Mouse (Mus musculus) adrenal gland, adult (tissue): ENCODE measurements at regions not wholly inside any gene's neighbourhood (a gene's known extent, or its start where the extent isn't known, plus 50 kb on each side); places are given as distances from the start of the nearest gene placed in this dataset.

Experiments used
- DNase-seq, 2 experiments: peaks; one replicate each; pipeline ENCODE4 v3.0.0; 2022 to 2023; ENCODE audit warnings: low spot score in 1 of 2; ENCODE audit not compliant: inconsistent age in 2 of 2

DNA sequence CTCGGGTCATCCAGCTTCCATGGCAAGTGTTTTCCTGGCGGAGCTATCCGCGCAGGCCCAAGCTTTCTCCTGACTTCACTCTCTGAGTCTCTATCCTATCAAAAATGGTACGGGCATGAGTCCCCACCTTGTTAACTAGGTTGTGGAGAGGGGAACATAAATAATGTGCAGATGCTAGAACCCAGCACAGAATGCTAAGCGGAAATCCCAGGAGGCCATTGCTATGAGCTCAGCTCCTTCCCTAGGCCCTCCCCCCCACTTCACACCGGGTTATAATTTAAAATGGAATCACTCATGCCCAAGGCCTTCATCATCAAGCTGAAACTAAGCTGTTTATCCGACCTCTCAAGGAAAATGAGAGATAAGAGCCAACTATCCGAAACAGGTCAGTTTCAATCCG is 60.4 kb upstream of the Cd83 start:
- DNase-seq: no peak

DNA sequence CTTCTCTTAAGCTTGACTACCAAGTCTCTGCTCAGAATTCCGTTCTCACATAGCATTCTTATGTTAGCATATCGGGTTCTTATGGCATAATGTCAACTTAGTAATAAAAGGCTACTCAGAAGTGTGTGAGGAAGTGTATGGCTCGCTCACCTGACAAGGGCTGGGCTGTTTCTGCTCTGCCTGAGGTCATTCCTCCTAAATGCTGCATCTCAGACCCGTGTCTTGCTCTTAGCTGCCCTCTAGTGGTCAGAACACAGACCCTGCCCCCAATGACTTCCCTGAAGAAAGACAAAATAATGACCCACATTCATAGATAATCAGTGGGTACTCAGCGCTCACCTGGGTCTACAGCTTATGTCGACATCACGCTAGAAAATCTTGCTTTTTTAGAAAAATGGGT is 58.9 kb upstream of the Cd83 start:
- DNase-seq: peak; percentile 40 to 86

DNA sequence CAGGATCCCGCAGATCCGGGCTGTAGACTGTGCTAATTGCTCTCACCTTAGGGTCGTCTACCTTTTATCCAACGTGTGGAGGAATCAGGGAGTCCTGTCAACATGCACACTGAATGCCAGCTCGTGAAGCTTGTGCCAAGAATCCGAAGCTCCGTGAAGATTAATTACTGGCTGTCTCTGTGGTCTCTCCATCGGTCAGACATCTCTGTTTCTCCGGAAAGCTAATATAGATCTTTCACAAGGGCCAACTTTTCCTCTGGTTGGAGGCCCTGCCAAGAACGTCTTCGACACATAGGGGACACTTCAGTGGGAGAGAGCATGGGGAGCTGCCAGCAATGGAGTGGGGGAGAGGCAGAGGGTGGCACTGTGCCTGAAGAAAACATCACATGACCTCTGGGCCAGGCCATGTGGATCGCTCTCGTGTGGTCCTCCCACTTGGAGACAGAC is 57.7 kb upstream of the Cd83 start:
- DNase-seq: peak in 1 of 2 experiments; percentile 36

DNA sequence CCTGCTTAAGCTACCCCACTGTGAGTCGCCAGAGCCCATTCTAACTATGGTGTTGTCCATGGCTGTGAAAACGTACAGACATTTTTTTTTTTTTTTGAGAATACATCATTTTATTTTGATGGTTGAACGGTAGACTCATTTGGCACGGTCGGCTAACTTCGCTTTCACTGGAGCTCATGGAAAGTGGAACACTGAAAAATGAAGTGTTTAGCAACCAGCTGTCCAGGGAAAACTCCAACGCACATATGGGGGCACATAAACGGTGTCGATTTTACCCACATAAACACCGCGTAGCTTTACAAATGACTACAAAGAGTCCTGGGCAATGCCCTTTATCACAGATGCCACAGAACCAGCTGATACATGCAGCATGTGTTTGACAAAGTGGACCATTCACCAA is 55.0 kb upstream of the Cd83 start:
- no peak for DNase-seq

DNA sequence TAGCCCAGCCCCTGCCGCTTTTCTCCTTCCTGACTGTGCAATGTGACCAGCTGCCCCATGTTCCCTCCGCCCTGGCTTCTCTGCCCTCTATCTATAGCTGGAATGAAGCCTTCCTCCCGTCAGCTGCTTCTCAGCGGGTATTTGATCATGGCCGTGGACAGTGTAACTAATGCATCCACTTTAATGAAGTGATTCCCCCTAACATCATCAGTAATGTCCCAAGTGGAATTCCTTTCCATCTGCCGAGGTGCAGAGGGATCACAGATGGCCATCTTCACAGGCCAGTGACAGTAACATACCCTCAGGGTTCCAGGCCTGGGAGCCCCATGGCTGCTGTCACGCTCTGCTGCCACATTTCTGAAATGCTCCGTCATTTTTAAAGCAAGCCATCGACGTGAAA is 51.5 kb upstream of the Cd83 start:
- DNase-seq: no peak

DNA sequence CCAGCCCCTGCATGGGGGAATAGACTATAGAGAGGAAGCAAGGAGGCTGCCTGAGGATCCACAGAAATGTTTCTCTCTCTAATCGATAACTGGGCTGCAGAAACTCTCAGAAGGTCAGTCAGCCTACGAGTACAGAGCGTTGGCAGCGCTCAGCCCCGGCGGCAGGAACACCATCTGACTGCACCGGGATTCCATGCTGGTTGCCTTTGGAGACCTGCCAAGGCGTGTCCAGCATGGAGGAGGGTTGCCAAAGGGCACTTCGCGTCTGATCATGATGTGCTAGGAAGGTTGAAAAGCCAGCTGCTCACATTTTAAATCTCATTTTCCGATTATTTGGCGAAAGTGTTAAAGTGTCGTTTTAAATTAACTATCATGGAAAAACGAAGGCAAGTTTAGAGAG is 49.9 kb upstream of the Cd83 start:
- peak; percentile 78 to 82 for DNase-seq
